Mouse (Mus musculus): Measurements from ENCODE around the gene Tnxb.

GRCm38 (mm10) chr17:34716247-34716646, 45.9 kb downstream of the Tnxb start:
- TF ChIP-seq CTCF (IDR thresholded peaks at IDR 0.05) (no peak), EP300 (IDR thresholded peaks at IDR 0.05) (no peak)
